Mouse (Mus musculus) frontal cortex, adult 2 months (tissue): ENCODE measurements at regions not wholly inside any gene's neighbourhood (a gene's known extent, or its start where the extent isn't known, plus 50 kb on each side); places are given as distances from the start of the nearest gene placed in this dataset.

ENCODE experiments used
- DNase-seq, 2 experiments: peaks; one replicate each; pipeline ENCODE4 v3.0.0; 2022; ENCODE audit warnings: low spot score in 1 of 2; ENCODE audit errors: extremely low spot score in 1 of 2

DNA sequence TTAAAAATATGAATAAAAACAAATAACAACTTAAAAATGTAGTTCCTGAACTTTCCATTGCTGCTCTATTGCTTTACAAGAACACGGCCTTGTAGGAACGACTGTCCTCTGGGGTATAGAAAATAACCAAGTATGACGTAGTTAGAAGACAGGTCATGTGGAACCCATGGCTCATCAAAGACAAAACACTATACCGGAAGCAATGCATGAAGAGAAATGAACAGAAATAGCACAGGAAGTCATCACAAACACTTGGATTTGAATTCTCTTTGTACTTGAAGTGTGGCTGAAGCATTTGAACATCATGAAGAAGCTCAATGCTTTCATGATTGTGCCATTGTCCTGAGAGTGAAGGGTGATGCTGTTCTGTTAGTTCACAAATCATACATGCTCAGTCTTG lies 538.7 kb upstream of the Zfp462 start:
- no peak for DNase-seq

DNA sequence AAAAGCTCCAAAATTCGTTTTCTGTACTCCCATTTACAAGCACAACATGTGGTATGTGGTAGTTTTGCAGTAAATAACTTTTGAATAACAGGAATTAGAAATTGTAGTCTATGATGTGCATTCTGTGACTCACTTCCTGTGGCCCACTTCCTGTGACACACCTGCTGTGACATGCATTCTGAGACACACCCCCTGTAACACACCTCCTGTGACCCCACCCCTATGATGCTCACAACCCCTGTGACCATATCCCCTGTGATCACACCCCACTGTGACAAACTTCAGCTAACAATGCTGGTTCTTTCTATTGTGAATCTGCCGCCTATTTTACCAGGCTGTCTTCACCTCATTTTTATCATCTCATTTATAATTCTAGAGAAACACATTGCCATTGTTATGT lies 536.9 kb upstream of the Zfp462 start:
- no peak for DNase-seq

DNA sequence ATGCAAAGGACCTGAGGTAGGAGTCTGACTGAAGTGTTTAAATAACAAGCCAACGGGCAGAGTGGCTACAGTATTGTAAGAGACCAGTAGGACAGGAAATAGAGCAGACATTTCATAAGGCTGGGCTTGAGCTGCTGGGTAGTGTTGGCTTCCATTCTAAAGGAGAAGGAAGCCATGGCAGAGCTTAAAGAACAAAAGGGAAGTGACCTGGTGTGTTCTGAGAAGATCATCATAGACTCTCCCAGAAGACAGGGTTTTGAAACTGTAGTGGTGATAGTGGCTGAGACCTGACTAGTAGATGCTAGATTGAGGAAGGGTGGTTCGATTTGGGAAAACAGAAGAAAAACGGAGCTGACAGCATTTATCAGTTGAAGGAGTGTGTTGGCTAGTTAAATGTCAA lies 514.1 kb upstream of the Zfp462 start:
- DNase-seq, result no peak

DNA sequence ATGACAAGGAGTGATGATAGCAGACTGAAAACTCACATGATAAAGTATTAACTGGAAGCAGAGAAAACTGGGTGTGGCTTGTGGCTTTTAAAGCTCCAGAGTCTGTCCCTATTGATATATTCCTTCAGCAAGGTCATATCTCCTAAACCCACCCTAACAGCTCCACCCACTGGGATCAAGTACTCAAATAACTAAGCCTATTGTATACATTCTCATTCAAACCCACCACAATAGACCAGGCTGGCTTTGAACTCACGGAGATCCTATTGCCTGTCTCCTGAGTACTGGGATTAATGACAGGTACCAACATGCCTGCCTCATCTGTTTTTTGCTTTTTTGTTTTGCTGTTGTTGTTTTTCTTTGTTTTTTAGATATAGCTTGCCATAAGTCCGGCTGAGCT lies 484.3 kb upstream of the Zfp462 start:
- DNase-seq, result no peak

DNA sequence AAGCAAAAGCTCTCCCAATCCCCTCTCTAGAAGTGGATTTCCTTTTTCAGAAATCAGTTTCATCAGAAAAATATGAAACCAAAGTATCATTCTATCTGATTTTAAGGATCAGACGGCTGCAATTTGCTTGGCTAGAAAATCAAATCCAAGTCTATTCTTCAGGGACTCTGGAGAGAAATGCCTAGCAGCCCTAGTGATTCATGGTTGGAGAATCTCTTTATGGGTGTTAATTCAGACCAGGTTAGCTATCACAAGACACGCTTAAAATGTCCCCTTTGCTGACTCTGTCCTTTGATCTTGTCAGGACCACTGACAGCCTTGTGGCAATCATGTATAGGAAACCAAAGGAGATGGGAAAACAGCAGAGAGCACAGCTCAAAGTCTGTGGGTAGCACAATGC lies 475.7 kb upstream of the Zfp462 start:
- DNase-seq, result no peak

DNA sequence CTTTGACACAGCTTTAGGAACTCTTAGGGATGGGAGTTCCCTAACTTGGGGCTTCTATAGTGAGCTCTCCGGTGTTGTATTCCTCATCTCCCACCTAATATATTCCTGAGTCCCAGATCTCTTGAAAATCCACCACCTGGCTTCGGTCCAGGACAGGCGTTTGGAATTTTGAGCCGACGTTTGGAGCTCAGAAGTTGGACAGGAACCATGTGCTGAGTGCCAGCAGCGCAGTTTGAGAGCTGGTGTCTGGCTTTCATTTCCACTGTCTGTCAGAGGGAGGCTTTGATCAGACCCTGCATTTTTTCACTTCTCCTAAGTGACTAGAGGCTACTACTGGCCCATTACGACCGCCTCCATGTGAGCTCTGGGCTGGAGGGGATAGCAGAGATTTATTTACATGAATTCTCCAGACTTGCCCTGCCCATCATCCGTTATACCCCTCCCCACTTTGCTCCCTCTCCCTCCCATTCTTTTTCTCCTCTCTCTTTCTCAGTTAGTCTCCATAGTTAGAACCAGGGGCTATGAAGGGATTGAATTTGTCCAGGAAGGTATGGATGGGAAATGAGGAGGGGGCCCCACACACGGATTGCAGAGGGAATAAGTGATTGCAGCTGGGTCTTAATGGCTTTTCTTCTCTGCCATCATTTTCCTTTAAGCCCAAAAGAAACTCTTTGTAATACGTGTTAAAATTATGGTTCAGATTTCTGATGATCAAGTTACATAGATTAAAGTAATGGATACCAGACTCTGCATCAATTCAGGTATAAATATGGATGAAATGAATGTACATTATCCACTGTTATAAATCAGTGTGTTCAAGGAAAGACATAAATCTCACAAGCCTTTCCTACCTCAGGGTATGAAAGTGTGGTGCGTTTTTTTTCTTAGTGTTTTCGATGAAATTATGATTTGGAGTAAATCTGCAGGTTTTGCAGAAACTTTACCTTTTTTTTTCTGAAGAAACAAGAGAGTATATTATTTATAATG lies 474.5 kb upstream of the Zfp462 start:
- peak; percentile 6 to 31 for DNase-seq

DNA sequence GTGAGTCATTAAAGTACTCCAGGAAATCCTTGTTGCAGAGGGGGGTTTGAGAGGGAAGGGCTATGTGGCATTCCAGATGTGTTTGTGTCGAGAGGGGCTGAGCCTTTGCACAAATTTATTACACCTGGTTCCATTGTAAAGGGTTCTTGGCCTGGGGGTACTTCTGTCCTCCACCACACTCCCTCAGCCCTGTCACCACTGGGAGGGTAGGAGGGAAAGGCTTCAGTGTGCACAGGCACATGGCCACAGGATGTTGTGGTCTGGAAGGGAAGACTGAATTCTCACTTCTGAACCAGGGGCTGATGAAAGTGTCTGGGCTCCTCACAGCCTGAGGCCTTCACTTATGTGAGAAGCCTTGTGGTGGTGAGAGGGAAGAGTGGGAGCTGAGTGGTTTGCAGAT lies 473.8 kb upstream of the Zfp462 start:
- DNase-seq, result no peak

DNA sequence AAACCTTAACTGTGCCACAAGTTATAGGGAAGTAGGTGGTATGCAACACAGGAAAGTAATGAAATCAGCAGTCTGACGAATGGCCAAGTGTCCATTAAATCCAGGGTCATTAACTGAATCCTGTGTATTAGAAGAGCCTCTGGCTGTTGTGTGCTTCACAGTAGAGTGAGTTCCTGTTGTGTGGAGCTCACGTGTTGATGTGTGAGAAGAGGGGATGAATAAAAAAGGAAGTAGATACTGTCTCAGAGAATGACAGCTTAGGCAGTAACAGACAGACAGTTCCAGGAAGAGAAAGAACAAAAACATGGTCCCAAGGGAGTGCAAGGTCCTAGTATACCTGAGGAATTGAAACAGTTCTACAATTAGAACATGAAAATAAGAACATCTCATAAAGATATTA lies 463.1 kb upstream of the Zfp462 start:
- no peak for DNase-seq

DNA sequence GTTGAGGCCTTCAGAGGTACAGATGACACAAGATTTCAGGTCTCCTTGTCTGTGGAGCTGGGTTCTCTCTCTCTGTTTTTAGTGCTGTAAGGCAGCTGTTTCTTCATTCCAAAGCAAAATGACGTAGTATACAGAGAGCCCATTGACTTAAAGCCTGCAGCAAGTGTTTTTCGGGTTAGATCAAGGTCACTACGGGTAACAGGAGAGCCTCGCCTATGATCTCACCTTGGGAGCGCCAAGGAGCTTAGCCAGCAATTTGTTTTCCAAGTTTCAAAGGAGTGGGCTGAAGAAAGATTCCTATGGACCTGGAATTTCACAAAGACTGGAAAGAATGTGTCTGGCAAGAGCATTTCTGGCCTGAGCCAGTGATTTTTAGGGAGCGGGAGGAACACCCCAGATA lies 451.8 kb upstream of the Zfp462 start:
- no peak for DNase-seq

DNA sequence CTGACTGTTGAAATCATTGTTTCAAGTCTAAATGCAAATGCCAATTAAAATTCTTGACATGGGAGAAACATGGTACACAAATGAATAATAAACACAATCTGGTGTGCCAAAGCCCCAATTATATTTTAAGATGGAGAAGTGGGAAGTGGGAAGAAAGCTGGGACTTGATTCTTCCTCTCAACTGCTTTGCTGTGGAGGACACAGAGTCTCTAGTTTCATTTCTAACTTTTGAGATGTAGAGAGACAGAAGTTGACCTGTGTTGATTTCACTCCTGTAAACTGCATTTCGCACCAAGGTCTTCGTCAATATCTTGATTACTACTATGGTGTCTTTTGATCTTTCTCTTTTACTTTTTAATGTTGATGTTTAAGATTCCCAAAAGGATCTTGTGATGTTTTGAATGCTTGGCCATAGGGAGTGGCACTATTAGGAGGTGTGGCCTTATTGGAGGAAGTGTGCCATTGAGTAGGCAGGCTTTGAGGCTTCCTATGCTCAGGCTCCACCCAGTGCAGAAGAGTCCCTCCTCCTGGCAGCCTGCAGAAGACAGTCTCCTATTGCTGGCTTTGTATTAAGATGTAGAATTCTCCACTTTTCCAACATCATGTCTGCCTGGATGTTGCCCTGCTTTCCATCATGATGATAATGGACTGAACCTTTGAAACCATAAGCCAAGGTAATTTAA lies 447.4 kb upstream of the Zfp462 start:
- DNase-seq, result no peak

DNA sequence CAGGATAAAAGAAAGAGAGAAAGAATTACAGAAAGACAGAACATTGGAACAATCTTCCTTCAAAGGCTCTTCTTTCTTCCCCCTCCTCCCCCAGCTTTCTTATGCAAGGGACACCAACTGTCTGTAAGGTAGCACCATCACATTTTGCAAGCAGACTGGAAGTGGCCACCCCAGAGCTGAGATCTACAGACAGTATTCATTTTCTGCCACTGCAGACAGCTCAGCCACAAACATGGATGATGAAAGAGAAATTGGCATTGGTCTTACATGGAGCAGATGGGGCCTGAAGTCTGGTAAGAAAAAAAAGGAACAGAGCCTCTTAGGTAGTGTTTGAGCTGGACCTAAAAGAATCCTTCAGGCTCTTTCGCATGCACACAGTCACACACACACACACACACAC lies 428.9 kb upstream of the Zfp462 start:
- peak; percentile 38 to 43 for DNase-seq

DNA sequence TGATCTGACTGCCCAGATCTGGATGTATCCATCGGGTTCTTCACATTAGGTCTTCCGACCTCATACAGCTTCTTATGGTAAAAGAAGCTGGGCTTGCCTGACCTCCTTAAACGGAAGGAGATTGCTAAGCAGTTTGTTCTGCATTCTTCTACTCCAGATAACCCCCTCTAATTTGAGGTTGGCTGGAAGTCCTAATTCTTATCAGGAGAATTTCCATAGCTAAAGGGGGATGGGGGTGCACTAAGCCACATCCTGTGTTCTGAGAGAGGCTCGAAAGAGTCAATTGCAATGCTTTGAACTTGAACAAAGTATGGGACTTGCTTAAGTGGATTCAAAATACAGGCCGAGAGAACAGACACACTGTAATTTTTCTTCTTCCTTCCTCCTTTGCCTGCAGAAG lies 421.6 kb upstream of the Zfp462 start:
- no peak for DNase-seq

DNA sequence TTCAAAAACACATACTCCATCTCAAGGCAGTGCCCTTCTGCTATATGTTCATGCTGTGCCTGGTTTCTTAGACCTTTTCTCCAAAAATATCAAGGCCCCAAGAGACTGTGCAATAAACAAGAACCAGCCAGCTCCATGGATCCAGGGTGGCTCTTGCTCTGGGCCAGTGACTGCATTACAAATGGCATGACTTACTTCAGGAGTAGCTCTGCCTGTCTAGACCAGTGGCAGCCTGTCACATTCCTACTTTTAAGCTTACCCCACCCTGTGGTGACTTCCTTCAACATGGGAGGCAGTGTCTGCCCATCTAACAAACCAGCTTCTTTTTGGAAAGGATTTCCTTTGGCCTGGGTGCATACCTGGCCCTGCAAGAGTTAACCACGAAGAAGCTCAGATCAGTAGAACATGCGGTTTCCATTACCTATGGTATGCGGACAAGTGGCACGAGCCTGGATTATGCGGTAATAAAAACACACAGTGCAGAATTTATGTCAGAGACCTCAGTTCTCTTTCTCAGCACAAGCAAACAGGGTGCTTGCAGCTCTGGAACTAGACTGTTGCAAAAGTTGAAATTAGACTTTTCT lies 418.8 kb upstream of the Zfp462 start:
- no peak for DNase-seq

DNA sequence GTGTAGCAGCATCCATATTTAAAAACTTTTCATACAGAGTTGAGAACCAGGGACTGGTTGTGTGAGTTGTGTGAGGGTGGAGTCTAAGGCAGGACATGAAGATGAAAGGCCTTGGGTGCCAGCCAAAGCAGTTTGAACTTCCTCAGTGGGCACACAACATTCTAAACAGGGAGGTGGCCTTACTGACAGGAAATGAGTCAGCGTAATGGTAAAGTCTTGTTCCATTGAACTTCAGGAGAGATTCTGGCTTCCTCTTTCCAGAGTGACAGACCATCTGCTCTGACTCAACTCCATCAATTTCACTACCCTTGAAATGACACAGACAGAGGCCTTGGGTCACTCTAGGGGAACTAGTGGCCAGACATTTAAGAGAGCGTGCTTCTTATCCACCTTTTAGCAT lies 417.2 kb upstream of the Zfp462 start:
- DNase-seq, result peak; percentile 7 to 9

DNA sequence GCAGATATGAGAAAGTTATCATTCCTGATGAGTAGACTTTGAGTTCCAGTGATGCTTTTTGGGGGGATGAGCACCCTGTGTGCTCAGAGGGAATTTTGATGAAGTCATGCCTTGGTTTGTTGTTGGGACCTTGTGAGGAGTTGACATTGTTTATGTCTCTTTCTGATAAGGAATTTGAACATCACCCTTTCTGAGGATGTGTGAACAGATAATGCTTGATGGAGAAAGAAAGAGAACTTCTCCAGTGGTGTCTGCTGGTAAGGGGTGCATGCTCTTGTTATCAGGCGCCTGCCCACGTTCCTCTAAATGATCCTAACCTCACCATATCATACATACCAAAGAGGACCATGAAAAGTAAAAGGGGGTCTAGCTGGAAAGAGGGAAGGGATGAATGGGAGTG lies 413.1 kb upstream of the Zfp462 start:
- DNase-seq, result no peak

DNA sequence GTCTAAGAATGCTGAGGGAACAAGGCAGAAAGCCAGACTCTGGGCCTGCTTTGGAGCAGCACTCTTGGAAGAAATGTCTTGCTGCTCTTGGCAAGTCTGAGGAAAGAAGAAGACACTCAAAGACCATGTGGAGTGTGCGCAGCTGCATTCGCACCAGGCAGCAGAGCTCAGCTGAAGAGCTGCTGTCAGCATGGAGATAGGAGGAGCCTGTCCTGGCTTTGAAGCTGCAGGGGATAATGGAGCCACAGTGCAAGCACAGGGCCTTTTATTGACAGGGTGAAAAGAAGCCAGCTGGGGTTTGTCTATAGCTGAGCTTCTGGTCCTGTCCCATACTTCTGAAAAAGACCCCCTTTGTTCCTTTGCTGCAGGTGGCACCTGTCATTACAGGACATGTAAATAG lies 411.0 kb upstream of the Zfp462 start:
- DNase-seq, result peak; percentile 9 to 17

DNA sequence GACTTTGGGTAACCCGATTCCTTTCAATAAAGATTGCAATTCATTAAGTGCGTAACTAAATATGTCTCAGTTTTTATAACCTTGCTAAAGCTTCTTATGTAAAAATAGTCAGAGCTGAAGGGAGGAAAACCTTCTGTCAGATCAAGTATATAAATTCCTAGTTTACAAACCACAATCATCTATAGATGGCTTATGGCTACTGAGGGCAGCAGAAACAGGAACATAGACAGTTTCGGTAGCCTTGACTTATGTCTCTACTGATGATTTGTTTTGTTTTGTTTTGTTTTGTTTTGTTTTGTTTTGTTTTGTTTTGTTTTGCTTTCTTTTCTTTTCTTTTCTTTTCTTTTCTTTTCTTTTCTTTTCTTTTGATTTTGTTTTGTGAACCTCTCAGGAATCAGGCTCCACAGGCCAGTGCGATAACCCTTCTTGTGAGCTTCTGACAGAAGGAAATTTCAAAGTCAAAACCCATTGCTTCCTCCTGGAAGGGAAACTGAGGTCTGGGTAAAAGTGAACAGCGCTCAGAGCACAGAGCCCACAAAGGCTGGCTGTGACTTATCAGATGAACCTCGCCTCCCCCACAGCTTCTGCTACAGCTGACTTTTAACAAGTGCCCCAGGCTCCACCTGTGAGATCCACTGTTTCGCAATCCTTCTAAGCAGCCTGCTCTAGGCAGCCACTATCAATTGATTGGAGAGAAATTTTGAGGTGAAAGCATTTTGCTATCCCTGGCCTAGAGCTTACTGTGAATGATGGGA lies 391.8 kb upstream of the Zfp462 start:
- DNase-seq, result no peak

DNA sequence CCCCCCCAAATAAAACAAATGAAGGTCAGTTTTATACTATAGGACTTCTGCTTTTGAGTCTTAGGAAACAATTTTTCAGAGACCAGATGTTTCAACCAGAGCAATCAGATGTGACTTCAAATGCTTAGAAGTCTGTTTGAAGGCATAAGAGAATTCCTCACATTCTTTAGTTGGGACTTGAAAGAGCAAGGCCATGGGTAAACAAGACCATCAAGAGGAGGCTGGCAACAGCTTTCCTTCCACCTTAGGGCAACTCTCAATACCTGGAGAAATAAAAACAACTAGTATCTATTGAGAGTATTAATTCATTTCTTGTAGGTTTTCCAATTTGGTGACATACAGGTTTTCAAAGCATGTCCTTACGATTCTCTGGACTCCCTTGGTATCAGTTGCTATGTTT lies 381.8 kb upstream of the Zfp462 start:
- DNase-seq, result no peak

DNA sequence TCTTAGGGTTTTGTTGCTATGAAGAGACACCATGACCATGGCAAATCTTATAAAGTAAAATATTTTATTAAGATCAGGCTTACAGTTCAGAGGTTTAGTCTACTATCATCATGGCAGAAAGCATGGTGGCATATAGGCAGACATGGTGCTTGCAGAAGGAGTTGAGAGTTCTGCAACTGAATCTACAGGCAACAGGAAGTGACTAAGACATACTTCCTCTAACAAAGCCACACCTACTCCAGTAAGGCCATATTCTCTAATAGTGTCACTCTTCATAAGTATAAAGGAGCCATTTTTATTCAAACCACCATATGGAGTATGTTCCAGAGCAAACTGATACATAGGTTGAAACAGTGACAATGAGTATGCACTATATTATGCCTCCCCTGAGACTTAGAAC lies 371.7 kb upstream of the Zfp462 start:
- DNase-seq, result no peak

DNA sequence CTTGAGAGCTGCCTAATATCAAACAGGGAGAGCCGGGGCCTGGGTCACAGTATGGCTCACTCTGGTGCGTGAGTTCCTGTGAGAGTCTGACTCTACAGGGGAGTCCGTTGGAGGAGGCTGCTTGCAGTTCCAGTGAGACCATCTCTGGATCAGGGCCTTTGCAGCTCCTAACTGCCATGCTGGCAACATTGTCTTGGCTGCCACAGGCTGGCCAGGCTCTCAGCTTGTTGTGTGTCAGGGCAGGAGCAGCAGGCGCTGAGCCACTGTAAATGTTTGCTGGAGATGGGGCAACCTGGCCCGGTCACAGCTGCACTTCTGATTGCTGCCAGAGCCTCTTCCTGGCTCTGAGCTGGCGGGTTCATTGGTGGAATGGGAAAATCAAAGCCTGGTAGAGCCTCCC lies 357.7 kb upstream of the Zfp462 start:
- no peak for DNase-seq

DNA sequence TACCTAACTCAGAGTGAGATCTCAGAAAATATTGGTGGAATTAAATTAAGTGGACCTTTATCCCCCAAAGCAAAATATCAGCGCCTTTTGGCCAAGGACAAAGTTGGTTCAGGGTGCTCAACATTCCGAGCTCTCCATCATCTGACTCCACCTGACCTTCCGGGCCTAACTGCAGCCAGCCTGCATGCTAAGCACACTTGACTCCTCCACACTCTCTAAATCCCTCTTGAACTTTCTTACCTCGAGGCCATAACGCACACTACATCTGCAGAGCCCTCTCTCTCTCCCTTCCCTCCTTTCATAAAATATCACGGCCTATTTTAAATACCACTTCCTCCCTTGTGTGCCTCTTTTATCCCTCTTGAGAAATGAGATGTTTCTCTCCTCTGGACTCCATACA lies 356.1 kb upstream of the Zfp462 start:
- no peak for DNase-seq
